Mouse (Mus musculus): ENCODE data around the gene Epha1.
A peak's percentile ranks its signal among the peaks of the same experiment; 100 is the strongest.

The Epha1 gene

DNA sequence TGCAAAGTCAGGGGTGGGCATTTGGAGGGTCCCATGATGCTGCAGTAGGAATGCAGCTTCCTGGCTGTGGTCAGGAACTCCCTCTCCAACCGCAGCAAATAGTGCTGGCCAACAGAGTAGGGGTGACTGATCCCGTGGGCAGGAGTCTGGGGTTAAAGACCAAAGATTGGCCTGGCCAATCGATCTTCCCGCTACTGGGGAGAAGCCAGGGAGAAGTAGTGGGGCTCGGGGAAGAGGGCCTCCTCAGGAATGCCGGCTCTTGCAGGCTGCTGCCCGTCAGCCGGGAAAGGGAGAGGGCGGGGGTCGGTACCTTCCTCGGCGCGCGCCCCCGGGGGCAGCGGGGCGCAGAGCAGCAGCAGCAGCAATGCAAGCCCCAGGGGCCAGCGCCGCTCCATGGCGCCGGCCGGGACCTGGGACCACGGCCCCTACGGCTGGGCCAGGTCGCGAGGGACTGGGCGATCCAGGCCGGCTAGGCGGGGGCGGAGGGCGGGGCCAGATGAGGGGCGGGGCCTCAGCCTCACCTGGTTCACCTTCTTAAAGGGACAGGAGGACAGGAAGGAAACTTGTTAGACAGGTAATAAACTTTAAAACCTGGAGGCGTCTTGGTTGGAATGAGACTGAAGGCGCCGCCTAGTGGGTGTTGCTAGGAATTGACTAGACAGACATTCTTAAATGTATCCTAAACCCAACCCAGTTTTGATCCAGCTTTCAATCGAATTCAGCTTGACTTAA is at the start of gene Epha1:
Gene Epha1, minus strand, starts transcription at position 453 of the 732 bp plus-strand sequence.
- peak; percentile 62 for DNase-seq

DNA sequence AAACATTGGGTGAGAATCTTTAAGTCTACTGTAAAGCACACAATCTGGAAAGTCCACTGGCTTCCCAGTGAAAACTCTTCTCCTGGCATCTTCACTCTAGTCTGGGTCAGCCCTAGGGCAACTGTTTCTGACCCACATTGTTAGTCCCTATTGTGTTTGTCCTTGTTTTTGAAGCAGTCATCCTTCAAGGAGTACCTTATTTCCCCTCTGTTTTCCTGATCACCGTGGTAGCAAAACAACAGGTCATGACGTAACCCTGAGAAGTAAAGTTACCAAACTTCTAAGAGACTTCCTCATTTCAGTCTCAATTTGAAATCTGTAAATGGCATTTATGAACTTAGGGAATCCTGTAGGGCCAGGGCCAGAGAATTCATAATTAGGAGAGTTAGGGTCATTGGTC is 48.4 kb upstream of the Epha1 start:
- no peak for DNase-seq

DNA sequence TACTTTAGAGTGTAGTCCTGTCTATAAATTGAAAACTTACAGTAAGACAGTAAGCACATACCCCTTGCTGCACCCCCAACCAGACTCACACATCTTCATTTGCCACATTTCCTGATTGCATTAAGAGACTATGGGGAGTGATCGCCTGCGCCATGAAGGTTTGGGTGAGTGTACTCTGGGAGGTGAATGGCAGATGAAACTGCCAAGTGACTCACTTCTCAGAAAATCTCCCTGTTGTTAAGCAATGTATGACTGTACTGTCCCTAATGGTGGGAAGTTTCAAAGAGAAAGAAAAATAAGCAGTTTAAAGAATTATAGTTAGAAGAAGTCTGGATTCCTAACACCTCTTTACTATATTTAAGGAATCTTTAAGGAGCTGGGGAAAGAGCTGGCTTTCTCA is 46.4 kb upstream of the Epha1 start:
- no peak for DNase-seq

GRCm38 (mm10) chr6:42405134-42405533 is 32.1 kb upstream of the Epha1 start, which contains the start of gene Tas2r135:
TSS of gene Tas2r135 (plus strand) at chr6:42405434.
- no peak for DNase-seq

DNA sequence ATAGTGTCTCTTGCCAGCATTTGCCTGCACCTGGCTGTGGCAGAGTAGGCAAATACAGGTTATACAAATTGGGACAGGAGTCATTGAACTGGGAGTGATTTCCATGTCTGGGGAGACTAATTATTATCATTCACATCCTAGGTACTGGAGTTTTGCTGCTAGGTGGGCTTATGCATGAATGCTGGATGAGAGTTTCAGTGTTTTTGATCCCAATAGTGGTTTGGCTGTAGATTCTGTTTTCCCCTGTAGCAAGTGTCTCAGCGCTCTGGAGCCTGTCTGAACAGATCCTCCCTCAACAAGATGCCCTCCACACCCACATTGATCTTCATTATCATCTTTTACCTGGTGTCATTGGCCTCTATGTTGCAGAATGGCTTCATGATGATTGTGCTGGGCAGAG is 26.9 kb upstream of the Epha1 start, which contains the start of gene Tas2r143:
Gene Tas2r143, plus strand, starts transcription at position 301 of the 400 bp plus-strand sequence.
- DNase-seq: no peak

GRCm38 (mm10) chr6:42398998-42399397 is 25.9 kb upstream of the Epha1 start:
- DNase-seq: no peak

DNA sequence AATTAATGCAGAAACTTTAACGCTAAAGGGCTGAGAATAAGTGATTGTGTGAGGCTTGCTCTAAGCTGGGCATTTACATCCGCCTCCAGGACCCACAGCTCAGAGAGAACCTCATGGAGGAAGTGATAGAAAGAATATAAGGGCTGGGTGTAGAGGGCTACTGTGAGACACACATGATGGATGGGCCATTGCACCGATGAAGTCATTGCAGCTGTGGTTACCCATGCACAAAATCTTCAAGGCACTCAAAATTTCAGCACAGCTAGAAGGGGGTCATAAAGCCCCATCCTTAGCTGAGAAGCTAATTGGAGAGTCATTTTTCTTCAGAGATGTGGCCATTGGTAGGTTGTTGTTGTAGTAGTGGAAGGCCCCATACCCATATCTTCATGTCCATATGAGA is 25.2 kb upstream of the Epha1 start:
- DNase-seq: no peak

GRCm38 (mm10) chr6:42397041-42397657 is 24.1 kb upstream of the Epha1 start:
- DNase-seq: no peak

DNA sequence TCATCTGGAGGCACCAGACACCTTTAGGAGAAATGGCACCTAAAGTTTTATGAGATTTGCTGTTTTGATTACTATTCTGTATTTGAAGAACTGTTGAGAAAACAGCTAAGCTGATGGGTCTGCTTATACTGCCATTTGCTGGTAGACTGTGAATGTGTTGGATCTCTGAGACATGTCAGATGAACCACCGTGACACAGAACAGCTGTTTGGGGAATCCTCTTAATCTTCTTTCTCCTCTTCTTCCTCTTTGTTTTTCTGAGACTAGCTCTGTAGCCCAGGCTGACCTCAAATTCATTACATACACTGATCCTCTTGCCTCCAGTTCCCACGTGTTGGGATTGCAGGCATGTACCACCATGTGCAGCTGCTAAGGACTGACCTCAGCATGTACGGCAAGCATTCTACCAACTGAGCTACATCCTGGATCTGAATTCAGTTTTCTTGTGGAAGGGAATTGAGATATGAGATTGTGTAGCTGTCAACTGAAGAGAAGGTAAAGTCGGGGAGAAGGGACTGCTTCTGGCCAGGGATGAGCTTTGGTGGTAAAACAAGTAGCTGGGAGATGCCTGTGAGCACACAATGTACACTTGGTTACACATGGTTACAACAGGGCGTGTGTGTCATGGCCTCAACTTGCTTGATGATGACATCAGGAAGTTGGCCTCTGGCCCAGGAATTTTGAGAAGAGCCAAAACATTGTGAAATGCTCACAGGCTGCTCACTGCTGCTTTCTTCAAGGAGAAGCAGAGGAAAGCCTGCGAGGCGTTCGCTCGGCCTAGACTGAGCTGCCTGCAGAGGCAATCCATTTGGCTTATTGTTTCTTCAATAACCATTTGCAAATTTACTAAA is 23.1 kb upstream of the Epha1 start:
- DNase-seq: no peak

GRCm38 (mm10) chr6:42391796-42392330 is 18.8 kb upstream of the Epha1 start:
- DNase-seq: no peak

DNA sequence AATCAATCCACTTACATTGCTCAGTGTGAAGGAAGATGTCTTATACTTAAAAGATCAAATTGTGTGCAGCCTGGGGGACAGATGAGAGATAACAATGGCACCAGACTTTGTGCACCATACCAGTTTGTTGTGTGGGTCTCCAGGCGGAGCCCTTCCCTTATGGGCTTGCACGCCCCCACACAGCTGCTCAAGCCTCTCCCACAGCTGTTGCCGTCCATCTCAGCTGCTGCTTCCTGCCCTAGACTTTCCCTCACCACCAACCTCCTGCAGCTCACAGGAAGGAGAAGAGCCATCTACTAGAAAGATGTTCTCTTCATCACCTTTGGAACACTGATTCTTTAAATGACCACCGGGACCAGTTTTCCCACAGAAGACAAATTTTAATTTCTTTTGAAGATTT is 12.6 kb upstream of the Epha1 start:
- no peak for DNase-seq

DNA sequence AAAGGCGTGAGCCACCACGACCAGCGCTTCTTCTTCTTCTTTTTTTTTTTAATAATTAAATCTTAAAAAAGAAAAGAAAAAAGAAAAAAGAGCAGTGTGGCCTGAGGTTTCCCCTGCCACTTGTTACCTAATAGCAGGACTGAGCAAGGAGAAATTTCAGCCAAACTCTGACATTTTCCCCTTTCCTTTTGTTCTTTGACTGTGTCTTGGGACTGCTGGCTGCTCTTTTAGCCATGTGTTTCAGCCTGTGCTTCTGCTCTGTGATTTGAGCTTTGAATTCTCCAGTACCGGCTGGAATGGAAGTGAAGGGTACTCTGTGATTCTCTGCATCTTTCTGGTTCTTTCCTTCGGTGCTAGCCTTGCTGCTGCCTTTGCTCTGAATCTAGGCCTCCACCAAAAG is 10.3 kb upstream of the Epha1 start:
- no peak for DNase-seq

- DNase-seq: no peak
These were observed 8.9 kb upstream of the Epha1 start for GRCm38 (mm10) chr6:42381916-42382381.

DNA sequence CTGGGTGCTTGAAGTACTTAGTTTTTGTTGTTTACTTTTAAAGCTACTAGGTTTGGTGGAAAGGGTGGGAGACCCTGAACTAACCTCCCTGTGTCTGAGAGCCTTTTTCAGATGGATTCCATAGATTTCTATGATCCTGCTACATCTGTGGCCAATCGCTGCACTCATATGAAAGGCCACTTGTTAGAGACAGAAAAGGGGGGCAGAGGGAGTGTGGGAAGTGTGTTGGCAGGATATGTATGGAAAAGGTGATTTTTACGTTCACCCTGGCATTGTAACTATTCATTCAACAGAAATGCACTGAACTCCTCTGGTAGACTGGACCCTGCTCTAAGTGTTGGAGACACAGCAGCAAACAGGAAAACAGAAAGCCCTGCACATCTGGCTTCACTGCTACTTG is 8.2 kb upstream of the Epha1 start:
- DNase-seq: no peak

DNA sequence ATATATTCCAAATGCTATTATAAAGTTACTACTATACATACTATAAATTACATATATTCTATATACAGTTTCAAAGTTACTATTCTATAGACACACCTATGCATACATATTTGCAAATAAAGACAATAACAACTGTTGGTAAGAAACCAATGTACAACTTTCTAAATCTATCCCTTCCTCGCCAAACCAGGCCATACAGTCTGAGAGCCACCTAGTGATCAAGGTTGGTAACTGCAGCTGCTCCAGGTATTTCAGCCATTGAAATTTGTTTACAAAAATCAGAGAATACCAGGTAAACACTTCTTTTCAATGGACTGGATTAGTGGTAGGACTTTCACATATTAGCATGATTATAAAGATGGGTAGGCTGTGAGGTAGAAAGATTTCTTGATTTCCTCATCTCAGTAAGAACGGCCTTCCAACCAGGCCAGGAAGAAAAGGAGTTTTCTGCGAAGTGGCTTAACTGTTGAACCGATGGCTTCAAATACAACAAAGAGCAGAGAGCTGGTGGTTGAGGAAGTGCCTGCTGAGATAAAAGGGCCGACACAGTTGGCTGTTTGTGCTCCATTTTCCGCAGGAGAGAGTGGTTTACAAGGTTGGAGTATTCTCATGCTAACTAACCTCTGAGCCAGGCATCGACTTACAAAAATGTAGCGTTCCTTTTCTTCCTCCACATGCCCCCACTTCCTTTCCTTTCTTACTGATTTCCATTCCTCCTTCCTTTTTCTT is 7.5 kb upstream of the Epha1 start:
- no peak for DNase-seq

DNA sequence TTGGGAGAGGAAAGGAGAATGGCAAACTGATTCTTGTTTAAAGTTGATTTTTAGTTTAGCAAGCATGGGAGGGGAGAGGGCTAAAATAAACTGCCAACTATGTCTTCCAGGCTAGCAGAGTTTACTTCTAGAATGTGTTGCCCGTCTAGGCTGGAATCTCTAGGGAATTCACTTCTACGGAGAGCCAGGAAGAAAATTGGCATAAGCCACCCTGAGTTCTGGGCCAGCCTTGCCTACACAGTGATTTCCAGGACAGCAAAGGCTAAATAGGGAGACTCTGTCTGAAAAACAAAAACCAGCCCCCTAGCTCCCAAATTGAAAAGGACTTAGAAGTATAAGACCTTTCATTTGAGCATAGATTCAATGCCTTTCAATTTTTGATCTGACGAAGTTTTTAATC is 6.5 kb upstream of the Epha1 start:
- DNase-seq: no peak

DNA sequence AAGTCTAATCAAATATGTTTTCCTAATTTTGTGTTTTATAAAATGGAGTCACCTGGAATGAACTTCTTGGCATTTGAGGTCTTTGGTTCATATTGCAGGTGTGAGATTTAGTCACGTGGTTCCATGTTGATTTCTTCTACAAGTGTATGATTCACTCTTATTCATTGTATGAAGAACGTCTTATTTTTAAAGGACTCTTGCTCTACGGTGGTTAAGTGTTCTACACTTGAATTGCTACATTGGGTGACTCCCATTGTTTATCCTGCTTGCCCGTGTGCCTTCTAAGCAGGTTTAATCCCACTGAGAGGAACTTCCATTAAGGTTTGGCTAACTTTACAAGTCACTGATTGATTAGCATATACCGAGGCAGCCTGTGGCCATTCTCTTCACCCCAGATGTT is 4.2 kb upstream of the Epha1 start:
- DNase-seq: no peak

DNA sequence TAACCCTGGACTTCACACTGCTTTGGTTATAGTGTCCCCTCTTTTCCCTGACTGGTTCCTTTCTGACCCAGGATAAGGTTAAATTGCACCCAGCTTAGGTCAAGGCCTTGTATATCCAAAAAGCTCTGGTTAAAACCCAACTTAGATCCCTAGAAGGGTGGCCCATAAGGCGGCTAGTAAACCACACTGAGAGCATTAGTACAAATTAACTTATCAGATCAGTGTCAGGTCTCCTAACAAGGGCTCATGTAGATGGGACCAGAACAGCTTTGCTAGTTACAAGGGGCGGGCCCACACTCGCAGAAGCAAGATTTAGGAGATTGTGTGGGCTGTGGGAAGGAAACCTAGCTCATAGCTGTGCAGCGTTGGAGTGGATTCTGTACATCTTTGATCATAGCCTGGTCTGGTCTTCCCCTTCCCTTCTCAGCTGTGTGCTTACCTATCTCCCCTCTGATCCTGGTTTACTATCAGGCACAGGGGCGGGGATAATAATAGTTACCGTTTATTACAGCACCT is 3.5 kb upstream of the Epha1 start:
- DNase-seq: no peak

DNA sequence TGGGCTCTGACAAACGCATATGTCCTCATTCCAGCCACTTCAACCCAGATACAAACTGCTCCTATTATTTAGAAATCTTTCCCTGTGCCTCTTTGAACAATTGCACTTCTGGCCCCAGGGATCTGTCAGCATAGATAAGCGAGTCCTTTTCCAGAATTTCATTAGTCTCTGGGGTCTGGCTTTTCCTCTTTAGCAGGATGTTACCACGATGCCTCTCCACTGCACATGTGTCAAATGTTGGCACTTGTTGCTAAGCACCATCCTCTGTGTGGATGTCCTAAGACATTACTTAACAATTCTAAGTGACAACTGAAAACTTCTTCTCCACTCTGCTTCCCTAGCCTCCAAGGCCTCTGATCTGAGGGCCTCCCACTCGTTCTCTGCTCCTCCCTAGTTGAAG is 2.9 kb upstream of the Epha1 start:
- no peak for DNase-seq

GRCm38 (mm10) chr6:42375131-42375530 is 2.1 kb upstream of the Epha1 start:
- no peak for DNase-seq

DNA sequence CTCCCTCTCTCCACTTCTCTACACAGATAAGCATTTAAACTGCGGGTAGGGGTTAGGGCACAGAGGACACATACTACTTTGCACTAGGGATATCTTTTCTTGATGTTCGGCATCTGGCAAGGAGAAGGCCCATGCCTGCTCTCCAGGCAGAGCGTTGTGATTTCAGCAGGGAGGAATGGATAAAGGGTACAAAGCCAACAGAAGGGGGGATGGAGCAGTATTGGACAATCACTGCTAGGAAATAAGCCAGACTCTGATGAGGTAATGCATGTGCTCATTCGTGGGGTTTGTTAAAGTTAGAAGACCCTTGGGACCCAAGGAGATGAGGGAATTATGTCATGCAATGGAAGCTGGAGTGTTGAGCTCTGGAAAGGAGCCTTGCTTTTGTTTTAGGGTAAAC is 1.6 kb upstream of the Epha1 start:
- DNase-seq: no peak

- DNase-seq: no peak
These were observed 782 bp upstream of the Epha1 start for GRCm38 (mm10) chr6:42373669-42374430.

Measured in cerebellum, adult 11 months (tissue).